Mouse (Mus musculus) ovary, postnatal 36 days (tissue): ENCODE results near the gene Tiam1.

Source experiments
- DNase-seq: peaks from one replicate; pipeline ENCODE4 v3.0.0; 2022; ENCODE audit warnings: low spot score, mixed read lengths

Tiam1 gene

DNA sequence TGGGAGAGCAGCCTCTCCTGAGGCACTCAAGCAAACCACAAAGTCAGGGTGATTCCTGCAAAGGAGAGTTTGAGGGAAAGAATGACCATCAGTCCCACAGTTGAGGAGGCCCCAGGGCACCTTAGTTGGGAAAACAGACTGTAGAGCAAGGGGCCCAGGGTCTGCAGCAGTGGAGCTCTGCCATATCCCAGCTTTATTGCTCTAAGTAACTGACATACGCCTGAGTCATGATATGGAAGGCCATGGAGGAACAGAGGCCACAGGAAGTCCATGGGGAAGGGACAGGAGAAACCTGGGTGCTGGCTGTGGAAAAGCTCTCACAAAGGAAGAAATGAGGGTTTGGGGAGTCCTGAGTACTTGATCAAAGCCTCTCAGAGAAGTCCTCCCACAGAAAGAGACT is 189.5 kb downstream of the Tiam1 start:
- no peak for DNase-seq

DNA sequence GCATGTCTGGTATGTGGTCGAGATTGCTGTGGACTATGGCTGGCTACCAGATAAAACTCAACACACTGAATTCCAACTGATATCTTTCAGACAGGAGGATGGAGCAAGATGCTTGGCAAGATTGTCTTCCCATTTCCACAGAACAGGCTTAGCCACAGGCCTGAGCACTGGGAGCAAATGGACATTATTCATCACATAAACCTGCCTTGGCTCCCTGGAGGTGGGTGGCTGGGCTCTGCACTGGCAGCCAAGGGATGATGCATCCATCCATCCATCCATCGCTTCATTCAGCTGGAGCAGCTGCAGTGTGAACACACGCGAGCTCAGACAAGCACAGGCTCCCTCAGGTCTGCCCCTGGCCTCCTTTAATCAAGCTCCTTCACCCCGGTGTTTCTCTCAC is 190.7 kb downstream of the Tiam1 start:
- no peak for DNase-seq

DNA sequence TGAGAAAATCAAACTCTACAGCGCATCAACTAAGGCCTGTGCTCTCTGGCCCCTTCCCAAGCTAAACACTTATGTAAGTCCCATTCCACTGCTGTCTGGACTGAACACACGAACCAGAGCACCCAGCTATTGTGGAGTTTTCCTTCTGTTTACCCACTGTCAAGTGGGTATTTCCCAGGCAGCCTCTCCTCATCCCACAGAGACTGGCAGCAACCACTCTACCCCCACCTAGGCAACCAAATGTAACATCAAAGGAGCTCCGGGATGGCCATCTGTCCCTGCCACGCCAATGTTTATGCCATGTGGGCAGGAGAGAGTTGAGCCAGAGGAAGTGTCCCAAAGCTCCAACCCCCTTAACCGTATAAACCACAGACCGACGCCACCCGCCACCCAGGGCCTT is 192.8 kb downstream of the Tiam1 start:
- DNase-seq: no peak

DNA sequence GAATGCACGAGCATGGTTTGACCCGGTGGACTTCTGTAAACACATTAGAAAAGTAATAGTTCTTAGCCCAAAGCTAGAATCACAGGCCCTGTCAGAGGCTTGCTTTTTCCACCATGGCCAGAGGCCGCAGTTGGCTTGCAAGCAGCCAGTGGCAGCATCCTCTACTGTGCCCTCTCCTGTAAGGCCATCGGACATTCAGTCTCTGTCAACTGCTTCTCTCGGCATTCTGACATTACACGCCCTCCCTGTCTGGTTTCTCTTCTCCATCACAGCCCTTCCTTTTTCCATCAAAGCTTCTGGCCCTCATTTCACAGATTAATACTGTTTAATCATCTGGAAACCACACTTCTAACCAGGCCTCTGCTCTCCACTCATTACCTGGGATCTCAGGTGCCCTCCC is 193.3 kb downstream of the Tiam1 start:
- DNase-seq: no peak

DNA sequence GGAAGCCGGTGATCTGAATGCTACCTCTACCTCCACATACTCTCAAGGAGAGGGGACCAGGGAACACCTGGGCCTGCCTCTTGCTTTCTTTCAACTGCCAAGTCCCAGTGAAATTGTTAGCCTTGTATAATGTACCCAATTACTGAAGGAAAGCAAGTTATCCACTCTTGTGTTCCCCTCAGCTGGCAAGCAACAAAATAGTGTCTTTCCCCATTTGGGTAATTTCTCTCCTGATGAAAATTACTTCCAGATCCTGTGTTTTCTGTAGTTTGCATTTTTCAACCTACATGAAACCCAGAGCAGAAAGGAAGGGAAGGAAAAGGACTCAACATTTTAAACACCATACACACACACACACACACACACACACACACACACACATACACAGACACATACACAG is 195.5 kb downstream of the Tiam1 start:
- no peak for DNase-seq

DNA sequence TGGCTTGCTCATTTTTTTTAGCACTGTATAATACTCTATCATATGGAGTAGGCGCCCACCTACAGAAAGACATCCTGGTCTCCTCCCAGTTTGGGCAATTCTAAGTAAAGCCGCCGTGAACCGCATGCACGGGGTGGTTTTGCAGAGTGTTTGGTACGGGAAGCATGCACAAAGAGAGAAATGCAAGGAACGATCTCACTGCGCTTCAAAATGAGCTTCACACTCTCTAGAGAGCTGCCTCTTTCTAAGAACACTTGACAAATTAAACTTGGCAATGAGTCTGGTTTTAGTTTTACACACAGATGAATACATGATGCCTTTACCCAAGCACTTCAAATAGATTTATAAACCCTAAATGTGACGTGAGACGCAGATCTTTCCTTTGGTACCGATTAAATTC is 196.8 kb downstream of the Tiam1 start:
- no peak for DNase-seq

DNA sequence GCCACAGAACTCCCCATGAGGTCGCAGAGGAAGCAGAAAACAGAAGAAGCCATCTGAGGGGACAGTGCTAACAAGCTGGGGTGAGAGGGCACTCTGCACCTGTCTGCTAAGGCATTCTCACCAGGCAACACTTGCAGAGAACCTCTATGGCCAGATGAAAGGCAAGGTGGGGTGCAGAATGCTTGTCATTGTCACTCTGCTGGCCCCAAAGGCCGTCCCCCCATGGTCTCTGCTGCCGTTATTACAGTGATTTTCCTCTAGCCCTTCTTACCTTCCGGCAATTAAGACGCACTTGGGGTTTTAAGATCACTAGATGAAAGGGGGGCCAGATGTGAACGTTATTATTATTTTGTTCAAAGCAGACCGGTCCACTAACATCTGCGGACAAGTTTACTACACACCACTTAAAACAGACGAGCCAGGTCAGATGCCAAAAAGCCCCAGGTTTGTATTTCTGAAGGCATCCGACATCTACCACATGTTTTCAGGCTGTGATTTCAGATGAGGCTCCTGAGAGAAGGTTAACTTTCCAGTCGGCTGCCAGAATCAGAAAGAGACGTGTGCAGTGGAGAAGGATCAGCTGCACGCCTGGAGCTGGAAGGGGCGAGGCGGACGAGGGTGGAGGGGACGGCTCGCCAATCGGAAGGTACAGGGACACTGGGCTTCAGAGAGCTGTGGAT is 198.8 kb downstream of the Tiam1 start:
- DNase-seq: no peak

DNA sequence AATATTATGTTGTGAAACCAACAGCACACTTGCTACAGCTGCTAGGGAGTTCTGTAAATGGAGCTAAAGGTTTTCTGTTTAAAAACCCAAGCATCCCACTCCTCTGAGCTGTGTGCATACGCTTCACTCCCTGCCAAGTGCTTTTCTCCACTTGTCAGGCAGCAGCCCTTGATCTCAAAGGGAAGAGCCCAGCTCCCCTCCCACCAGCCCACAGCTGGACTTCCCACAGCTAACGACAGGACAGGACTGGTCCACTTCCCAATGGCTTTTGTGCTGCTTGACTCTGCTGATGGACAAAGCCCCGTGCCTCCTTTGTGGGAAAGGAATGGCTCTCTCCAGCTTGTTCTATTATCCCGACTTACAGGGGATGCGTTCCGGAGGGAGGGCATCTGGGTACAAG is 199.5 kb downstream of the Tiam1 start:
- no peak for DNase-seq

DNA sequence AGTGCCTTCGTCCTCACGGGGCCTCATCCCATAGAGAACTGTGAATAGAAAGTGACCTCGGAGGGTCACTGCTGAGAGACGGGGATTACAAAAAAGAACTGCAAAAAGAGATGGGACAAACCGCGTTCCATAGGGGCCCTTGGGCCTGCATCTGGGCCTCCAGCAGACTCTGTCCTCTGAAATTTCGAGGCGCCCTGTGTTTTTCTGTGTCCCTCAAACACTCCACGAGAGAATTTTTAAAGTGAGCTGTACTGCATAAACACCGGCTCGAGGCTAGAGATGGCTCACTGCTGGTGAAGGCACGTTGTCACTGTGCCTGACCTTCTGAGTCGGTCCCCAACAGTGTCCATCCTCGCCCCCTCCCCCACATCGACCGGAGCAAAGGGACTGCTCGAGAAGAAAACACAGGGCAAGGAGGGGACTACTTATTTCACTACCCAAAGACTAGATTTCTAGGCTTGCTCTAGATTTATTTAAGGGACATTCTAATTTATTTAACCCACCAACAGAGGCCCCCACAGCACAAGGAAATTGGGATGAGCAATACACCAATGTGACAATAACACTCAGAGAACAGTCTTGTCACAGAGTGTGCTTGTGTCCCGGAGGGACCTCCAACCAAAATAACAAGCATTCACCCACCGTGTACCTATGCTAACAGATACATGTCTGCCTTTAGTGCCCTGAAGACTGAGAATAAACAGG is 200.2 kb downstream of the Tiam1 start:
- peak; percentile 8 for DNase-seq

DNA sequence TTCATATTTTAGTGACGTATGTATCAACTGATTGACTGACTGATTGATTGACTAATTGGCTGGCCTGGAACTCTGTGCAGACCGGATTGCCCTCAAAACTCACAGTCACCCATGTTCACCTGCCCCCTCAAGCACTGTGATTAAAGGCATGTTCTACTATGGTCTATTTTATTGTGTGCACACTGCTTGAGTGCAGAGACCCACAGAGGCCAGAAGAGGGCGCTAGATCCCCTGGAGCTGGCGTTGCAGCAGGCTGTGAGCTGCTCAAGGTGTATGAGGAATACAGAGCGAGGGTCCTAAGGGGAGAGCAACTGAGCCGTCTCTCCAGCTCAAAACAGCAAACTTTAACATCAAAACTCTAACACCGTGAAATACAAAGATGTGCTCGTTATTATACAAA is 202.9 kb downstream of the Tiam1 start:
- no peak for DNase-seq

DNA sequence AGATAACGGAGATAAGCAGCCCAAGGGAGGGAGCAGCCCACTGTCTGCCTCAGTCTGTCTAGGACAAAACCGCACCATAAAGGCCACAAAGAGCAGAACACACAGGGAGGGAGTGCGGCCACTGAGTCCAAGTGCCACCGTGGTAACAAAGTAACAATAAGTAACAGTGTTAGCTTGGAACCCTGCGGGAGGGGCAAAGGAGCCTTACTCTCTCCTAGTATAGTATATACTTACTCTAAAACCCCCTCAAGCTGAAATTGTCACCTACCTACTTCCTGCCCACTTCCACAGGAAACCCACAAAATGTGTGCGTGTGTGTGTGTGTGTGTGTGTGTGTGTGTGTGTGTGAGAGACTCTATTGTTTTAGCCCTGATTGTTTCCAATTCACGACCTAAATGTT is 205.3 kb downstream of the Tiam1 start:
- DNase-seq: no peak

DNA sequence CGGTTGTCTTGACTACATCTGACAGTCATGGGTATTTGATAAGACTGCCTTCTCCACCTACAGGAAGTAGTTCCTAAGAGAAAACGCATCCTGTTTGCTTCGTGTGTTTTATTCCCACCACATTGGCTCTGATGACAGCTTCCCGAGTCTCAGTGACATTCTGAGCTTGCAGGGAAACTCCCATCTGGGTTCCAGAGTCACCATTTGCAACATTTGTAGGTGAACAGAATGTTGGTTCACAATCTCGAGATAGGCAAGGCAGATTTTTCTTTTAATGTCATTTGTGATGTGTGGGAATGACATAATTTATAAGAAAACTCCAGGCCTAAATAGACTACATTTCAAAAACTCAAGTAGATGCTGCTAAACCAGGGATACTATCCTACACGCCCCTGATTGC is 207.0 kb downstream of the Tiam1 start:
- no peak for DNase-seq

DNA sequence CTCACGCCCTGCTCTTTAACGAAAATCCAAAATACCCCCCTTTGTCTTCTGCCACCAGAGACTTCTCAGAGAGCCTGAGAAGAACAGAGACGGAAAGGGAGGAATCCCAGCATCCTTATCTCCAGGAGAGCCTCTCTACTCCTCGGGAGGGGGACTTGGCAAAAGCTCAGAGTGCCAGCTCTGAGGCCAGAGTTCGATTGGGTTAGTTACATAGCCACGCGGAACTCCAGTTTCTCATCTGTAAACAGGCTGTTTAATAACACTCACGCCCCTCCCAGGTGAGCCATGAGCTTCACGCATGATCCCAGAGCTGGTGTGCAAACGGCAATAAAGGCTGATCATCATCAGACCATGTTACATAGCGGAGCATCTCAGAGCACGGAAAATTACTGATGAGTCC is 208.2 kb downstream of the Tiam1 start:
- DNase-seq: no peak

DNA sequence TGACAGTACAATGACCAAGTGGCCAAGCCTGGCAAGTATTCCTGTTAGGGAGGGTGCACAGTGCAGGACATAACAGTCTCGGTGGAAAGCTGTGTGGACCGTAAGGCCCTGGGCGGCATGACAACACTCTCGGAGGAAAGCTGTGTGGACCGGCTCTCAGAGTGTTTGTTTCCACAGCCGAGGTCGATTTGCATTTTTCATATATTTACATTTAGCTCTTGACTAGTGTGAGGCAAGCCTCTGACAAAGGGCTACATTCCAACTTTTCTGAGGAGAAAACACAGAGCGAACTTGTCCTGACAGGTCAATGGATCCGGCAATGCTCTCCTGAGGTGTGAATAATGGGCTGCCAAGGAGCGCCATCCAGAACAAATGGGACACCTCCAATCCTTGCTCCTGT is 209.0 kb downstream of the Tiam1 start:
- DNase-seq: no peak

DNA sequence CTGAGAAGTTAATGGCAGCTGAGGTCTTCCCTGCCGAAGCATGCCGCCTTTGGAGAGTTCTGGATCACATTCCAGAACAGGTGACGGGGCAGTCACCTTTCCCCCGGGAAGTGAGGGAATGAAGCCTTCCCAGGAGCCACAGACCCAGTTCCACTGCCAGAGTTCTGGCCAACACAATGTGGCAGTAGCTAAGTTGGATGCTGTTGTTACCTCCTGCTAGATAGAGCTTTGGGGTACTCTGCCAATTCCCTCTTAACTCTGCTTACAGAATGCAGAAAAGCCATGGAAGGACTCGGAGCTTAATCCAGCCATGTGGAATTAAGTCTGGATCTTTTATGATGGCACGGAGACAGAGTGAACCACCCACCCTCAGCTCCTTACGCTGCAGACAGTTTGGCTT is 209.6 kb downstream of the Tiam1 start:
- no peak for DNase-seq

DNA sequence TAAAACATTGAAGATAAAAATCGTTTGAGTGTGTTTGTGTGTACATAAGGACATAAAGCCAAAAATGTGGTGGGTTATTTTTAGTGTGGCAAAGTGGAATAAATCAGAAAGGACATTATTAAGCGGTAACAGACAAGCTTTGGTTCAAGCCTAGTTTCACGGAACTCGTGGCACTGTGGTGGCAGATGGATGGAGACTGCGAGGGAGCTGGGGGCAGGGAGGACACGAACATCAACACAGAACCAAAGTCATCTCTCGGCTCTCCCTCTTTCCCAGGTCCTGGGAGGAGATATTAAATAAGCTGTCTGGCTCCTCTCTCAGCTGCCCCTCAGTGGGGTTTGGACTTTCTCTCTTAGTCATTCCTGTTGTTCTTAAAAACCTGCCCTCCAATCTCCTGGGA is 215.0 kb downstream of the Tiam1 start:
- DNase-seq: no peak

DNA sequence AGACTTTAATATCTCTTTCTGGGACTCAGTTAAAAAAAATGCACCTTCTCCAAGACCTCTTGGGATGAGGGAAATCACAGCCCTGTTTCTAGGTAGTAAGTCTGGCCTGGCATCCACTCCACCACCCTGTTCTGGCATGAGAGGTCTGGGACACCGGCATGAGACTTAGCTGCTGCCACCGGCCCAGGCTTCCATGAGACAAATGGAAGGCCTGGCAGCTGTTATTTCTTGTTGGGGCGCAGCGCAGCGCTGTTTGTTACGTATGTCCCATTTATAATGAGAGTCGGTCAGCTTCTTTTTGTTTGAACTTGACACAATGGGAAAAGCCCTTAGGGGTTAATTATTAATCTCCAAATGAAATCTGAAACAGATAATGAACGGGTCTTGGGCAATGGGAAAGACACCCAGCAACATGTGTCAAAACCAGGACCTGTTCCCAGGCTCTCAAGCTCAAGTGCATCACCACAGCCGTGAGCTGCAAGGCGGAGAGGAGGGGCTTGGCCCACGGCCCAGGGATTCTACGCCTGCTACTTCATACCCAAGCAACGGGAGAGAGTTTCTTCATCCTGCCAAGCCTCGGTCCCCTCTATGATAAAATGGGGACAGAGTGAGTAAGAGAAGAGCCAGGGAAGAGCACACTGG is 219.2 kb downstream of the Tiam1 start:
- peak; percentile 34 for DNase-seq

DNA sequence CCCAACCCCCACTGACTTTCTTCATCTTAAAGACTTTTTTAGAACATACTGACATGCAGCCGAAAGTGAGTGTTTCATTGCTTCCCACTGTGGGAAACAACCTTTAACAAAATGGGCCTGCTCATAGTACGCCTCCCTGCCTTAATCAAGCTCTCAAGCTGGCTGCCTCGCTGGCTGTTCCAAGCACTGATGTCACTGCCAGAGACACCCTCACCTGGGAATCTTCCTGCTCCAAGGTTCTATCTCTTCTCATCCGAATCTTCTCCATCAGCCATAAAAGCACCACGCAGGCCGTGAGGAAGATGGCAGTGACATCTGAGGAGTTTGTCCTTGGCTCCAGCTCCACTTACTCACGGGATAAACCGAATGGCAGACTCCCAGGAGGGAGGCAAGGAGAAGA is 220.3 kb downstream of the Tiam1 start:
- DNase-seq: no peak

DNA sequence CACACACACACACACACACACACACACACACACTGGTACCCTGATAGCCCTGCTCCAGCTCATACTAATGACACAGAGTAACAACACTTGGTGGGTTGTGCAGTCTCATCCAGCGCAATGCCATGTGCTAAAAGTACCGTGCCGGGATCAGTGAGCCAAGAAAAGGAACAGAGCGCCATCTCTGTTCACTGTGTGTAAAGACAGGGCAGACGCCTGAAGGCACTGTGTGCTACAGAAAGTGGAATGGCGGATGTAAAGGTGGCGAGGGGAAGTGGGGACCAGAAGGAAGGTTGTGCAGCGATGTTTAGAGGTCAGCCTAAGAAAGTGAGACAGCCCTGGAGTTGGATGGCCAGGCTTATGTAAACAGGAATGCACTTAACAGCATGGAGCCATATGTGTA is 221.1 kb downstream of the Tiam1 start:
- DNase-seq: no peak

DNA sequence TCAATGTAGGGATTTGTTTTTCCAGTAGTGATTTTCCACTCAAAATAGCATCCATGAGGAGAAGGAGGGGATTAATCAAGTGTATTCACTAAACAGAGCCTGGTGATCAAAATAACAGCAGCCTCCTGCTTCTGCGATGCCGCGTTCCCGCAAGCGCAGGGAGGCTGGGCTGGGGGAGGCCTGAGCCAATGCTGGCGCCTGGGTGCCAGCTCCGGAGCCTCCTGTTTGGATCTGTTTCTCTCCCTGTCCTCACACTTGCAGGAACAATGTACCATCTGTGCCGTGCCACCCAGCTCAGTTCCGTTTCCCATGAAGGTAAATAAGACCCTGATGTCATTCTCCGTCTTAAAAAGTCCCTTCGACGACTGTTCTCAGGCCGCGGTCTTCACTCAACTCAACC is 222.2 kb downstream of the Tiam1 start:
- no peak for DNase-seq

DNA sequence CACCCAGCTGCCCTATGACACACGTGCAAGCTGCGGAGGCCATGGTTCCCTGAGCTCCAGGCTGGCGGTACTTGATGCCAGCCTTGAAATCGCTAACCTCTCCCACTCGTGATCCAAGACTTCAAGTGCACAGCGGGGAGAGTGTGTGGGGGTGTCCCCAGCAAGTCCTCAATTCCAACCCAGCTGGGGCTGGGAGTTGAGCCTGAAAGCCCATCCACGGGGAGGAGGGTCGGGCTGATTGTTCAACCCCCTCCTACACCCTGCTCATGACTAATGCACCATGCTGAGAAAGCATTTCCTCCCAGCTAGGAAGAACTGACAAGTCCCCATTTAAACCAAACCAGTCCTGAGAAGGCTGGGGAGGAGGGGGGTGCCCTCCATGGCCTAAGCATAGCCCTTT is 223.2 kb downstream of the Tiam1 start:
- DNase-seq: no peak

DNA sequence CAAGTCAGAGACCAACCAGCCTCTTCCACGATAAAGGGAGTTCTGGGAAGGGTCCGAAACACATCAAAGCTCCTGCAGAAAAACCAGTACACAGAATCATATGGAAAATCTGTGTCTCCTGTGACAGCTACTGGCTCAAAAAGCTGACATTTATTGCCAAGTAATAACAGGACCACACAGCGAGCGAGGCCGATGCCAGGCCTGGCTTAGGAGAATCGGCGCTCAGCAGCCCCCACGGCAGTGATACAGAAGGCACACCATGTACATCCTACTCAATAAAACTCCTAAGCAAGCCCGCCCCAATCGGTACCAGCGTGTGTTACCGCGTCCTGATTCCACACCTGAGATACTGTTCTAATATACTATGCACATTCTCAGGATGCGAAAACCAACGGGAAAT is 226.2 kb downstream of the Tiam1 start:
- no peak for DNase-seq

DNA sequence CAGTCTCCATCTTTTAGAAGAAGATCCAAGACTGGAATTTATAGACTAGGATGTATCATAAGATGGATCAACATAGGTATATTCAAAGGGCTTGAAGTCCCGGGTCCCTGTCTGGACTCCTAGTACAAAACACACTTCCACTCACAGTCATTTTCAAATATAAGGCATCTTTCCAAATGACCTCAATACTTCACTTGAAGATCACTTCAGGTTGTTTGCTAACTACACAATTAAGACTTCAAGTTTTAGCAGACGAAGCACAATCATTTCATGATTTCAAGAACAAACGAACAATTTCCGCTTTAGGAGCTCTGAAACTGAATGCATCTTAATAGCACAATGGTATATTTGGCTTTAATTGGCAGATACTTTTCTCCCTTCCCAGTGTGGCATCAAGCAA is 228.6 kb downstream of the Tiam1 start:
- DNase-seq: no peak
